Mouse (Mus musculus): ENCODE measurements around the gene Btnl10. TPM values are rescaled to one million over a fixed set of nuclear protein-coding genes. Genes with fewer than 3 reads are reported as not detected.

The Btnl10 gene
- polyA plus RNA-seq, 1 experiment from 2014 or later: not detected

- no peak overlapping the region for H3K27ac ChIP-seq (replicated peaks)
- H3K36me3 ChIP-seq (ENCODE audit: control insufficient read depth, insufficient read depth, low read length): no peaks in the 10 kb centered on the region
- H3K27me3 ChIP-seq (ENCODE audit: control insufficient read depth, insufficient read depth, low read length): no peaks in the 10 kb centered on the region
- H3K9ac ChIP-seq (ENCODE audit: low read length): no peak overlapping the region
- H3K4me3 ChIP-seq (ENCODE audit: low read depth, low read length): no peak overlapping the region; the same call in 1 of the 2 replicates
- TF ChIP-seq EP300 (optimal IDR thresholded peaks at IDR 0.05): no peak
- TF ChIP-seq CTCF (IDR thresholded peaks at IDR 0.05; ENCODE audit: low read depth): no peak
- 77% methylated on average over 5 of the region's 5 CpGs for WGBS
- DNase-seq (ENCODE audit: low spot score) (no peak), ATAC-seq (ENCODE audit: low FRiP score, low TSS enrichment) (no peak)
- H3K4me1 ChIP-seq (replicated peaks; ENCODE audit: control insufficient read depth, insufficient read depth): no peaks in the 10 kb centered on the region; the same call in 1 of the 2 replicates
- H3K9me3 ChIP-seq (ENCODE audit: control insufficient read depth, low read length): no peaks in the 10 kb centered on the region
- H3K4me2 ChIP-seq (replicated peaks; ENCODE audit: low read depth): peak overlapping the region; percentile 79
These were observed 39.7 kb downstream of the Btnl10 start for GRCm38 (mm10) chr11:58957226-58957914.

- no peak for ATAC-seq (ENCODE audit: low FRiP score, low TSS enrichment)
- Histone ChIP-seq H3K4me2 (replicated peaks; ENCODE audit: low read depth) (no peak overlapping the region), H3K4me3 (ENCODE audit: low read depth, low read length) (no peak overlapping the region), H3K4me1 (replicated peaks; ENCODE audit: control insufficient read depth, insufficient read depth) (no peaks in the 10 kb centered on the region; the same call in 1 of the 2 replicates), H3K27me3 (ENCODE audit: control insufficient read depth, insufficient read depth, low read length) (no peaks in the 10 kb centered on the region), H3K9me3 (ENCODE audit: control insufficient read depth, low read length) (no peaks in the 10 kb centered on the region), H3K27ac (replicated peaks) (no peak overlapping the region), H3K36me3 (ENCODE audit: control insufficient read depth, insufficient read depth, low read length) (no peaks in the 10 kb centered on the region), H3K9ac (ENCODE audit: low read length) (no peak overlapping the region)
- TF ChIP-seq CTCF (IDR thresholded peaks at IDR 0.05; ENCODE audit: low read depth) (no peak), EP300 (optimal IDR thresholded peaks at IDR 0.05) (no peak)
- no peak for DNase-seq (ENCODE audit: low spot score)
- 91% methylated on average over 6 of the region's 6 CpGs for WGBS
These were observed 40.8 kb downstream of the Btnl10 start for GRCm38 (mm10) chr11:58958536-58958935.

- Histone ChIP-seq H3K9ac (ENCODE audit: low read length) (peak overlapping the region; percentile 48), H3K4me2 (replicated peaks; ENCODE audit: low read depth) (peak overlapping the region; percentile 80), H3K4me3 (ENCODE audit: low read depth, low read length) (peak overlapping the region; percentile 52), H3K27me3 (ENCODE audit: control insufficient read depth, insufficient read depth, low read length) (no peaks in the 10 kb centered on the region), H3K36me3 (ENCODE audit: control insufficient read depth, insufficient read depth, low read length) (no peaks in the 10 kb centered on the region), H3K9me3 (ENCODE audit: control insufficient read depth, low read length) (no peaks in the 10 kb centered on the region), H3K4me1 (replicated peaks; ENCODE audit: control insufficient read depth, insufficient read depth) (no peaks in the 10 kb centered on the region; the same call in 1 of the 2 replicates), H3K27ac (replicated peaks) (no peak overlapping the region)
- ATAC-seq (ENCODE audit: low FRiP score, low TSS enrichment) (no peak), DNase-seq (ENCODE audit: low spot score) (no peak)
- WGBS: 30% methylated on average over 15 of the region's 15 CpGs
- TF ChIP-seq CTCF (IDR thresholded peaks at IDR 0.05; ENCODE audit: low read depth): no peak
- TF ChIP-seq EP300 (optimal IDR thresholded peaks at IDR 0.05): no peak
These were observed 41.6 kb downstream of the Btnl10 start for GRCm38 (mm10) chr11:58959186-58959825.

GRCm38 (mm10) chr11:58959921-58960465, 42.3 kb downstream of the Btnl10 start:
- DNase-seq (ENCODE audit: low spot score): peak; percentile 80
- Histone ChIP-seq H3K27ac (replicated peaks) (peak overlapping the region; percentile 35; the same call in 1 of the 2 replicates), H3K36me3 (ENCODE audit: control insufficient read depth, insufficient read depth, low read length) (no peaks in the 10 kb centered on the region), H3K4me1 (replicated peaks; ENCODE audit: control insufficient read depth, insufficient read depth) (no peaks in the 10 kb centered on the region; the same call in 1 of the 2 replicates), H3K4me2 (replicated peaks; ENCODE audit: low read depth) (peak overlapping the region; percentile 80), H3K9ac (ENCODE audit: low read length) (peak overlapping the region; percentile 50), H3K9me3 (ENCODE audit: control insufficient read depth, low read length) (no peaks in the 10 kb centered on the region), H3K27me3 (ENCODE audit: control insufficient read depth, insufficient read depth, low read length) (no peaks in the 10 kb centered on the region), H3K4me3 (ENCODE audit: low read depth, low read length) (peak overlapping the region; percentile 52)
- WGBS: 3% methylated on average over 40 of the region's 40 CpGs
- ATAC-seq (ENCODE audit: low FRiP score, low TSS enrichment): peak; percentile 80
- TF ChIP-seq CTCF (IDR thresholded peaks at IDR 0.05; ENCODE audit: low read depth) (peak; percentile 56), EP300 (optimal IDR thresholded peaks at IDR 0.05) (no peak)

- WGBS: 61% methylated on average over 49 of the region's 50 CpGs
- no peaks in the 10 kb centered on the region; the same call in 1 of the 2 replicates for H3K4me1 ChIP-seq (replicated peaks; ENCODE audit: control insufficient read depth, insufficient read depth)
- ATAC-seq (ENCODE audit: low FRiP score, low TSS enrichment): no peak
These were observed 43.9 kb downstream of the Btnl10 start for GRCm38 (mm10) chr11:58961364-58962177.

More at GRCm38 (mm10) chr11:58961364-58962177, 43.9 kb downstream of the Btnl10 start:
- H3K27ac ChIP-seq (replicated peaks): no peak overlapping the region
- no peak for DNase-seq (ENCODE audit: low spot score)
- no peak overlapping the region for H3K4me3 ChIP-seq (ENCODE audit: low read depth, low read length)
- H3K4me2 ChIP-seq (replicated peaks; ENCODE audit: low read depth): no peak overlapping the region
- no peaks in the 10 kb centered on the region for H3K36me3 ChIP-seq (ENCODE audit: control insufficient read depth, insufficient read depth, low read length)
- H3K9me3 ChIP-seq (ENCODE audit: control insufficient read depth, low read length): no peaks in the 10 kb centered on the region
- no peak overlapping the region for H3K9ac ChIP-seq (ENCODE audit: low read length)
- no peak for TF ChIP-seq CTCF (IDR thresholded peaks at IDR 0.05; ENCODE audit: low read depth)
- TF ChIP-seq EP300 (optimal IDR thresholded peaks at IDR 0.05): no peak
- no peaks in the 10 kb centered on the region for H3K27me3 ChIP-seq (ENCODE audit: control insufficient read depth, insufficient read depth, low read length)

Measured in stomach, postnatal 0 days (tissue).